Mouse (Mus musculus) lung, embryonic 14.5 days (tissue): ENCODE results near the gene Clasp1. TPM values are rescaled to one million over a fixed set of nuclear protein-coding genes. Genes with fewer than 3 reads are reported as not detected.

Source experiments
- ATAC-seq: fragments of 200-750 bp; cut with Nextera tagmentation; 2 replicates; pipeline ENCODE4 v1.8.0; 2017; ENCODE audit warnings: mild to moderate bottlenecking, moderate TSS enrichment, moderate library complexity; ENCODE audit not compliant: insufficient read depth
- DNase-seq: peaks from one replicate; pipeline ENCODE4 v3.0.0-alpha.2; 2015
- H3K27ac ChIP-seq: fragments of 300-500 bp; sonication (generic); 2 replicates; pipeline ENCODE4 v1.5.1; 2014; ENCODE audit warnings: low read depth, mild to moderate bottlenecking, moderate library complexity
- H3K27me3 ChIP-seq: fragments of 300-500 bp; sonication (generic); 2 replicates; pipeline ENCODE4 v1.6.1; 2014; ENCODE audit warnings: low read length, control low read depth; ENCODE audit not compliant: insufficient read depth
- H3K36me3 ChIP-seq: fragments of 300-500 bp; sonication (generic); 2 replicates; pipeline ENCODE4 v1.6.1; 2014; ENCODE audit warnings: control low read depth; ENCODE audit not compliant: insufficient read depth
- H3K4me1 ChIP-seq: fragments of 300-500 bp; sonication (generic); 2 replicates; pipeline ENCODE4 v1.6.1; 2014; ENCODE audit warnings: antibody characterized with exemption, control low read depth; ENCODE audit not compliant: insufficient read depth
- H3K4me2 ChIP-seq: fragments of 300-500 bp; sonication (generic); 2 replicates; pipeline ENCODE4 v1.6.1; 2014; ENCODE audit warnings: mild to moderate bottlenecking
- H3K4me3 ChIP-seq: fragments of 300-500 bp; sonication (generic); 2 replicates; pipeline ENCODE4 v1.5.1; 2014; ENCODE audit warnings: low read depth, low read length
- H3K9ac ChIP-seq: fragments of 300-500 bp; sonication (generic); 2 replicates; pipeline ENCODE4 v1.6.1; 2014
- H3K9me3 ChIP-seq: fragments of 300-500 bp; sonication (generic); 2 replicates; pipeline ENCODE4 v1.6.1; 2016; ENCODE audit warnings: low read depth, low read length, control low read depth
- CTCF ChIP-seq: IDR thresholded peaks from 2 replicates; pipeline ENCODE4 v1.5.1; 2016; ENCODE audit warnings: antibody characterized with exemption, low read depth
- WGBS: fragments of 180-500 bp; shearing (Covaris S2); extraction: QIAGEN DNeasy Blood & Tissue Kit; methylation state at CpG from one replicate; pipeline ENCODE4 v1.1.7; 2014; 5-methylcytosine and 5-hydroxymethylcytosine counted together
- polyA plus RNA-seq: library from polyadenylated mRNA; unstranded; fragments of >200 nt; fragmentation: Nextera tagmentation; extraction: Ambion mirVana; gene quantifications from 2 replicates; pipeline ENCODE4 v1.2.1, GENCODE M21; 2014

The Clasp1 gene
- polyA plus RNA-seq, 1 experiment from 2014 or later = 60.7 TPM

- no peak for TF ChIP-seq CTCF
- WGBS = 91% methylated on average over 8 of the region's 8 CpGs
Measured at GRCm38 (mm10) chr1:118419399-118419798, 30.5 kb downstream of the Clasp1 start.

GRCm38 (mm10) chr1:118421149-118421548 is 32.3 kb downstream of the Clasp1 start:
- H3K36me3 ChIP-seq = peaks cover 35% of the 10 kb centered on the region
- no peaks in the 10 kb centered on the region for H3K4me1 ChIP-seq
- no peak overlapping the region for H3K27ac ChIP-seq
- TF ChIP-seq CTCF = no peak
- H3K4me2 ChIP-seq = no peak overlapping the region
- H3K4me3 ChIP-seq = no peak overlapping the region
- H3K27me3 ChIP-seq = no peaks in the 10 kb centered on the region
- no peak for ATAC-seq
- no peak for DNase-seq
- WGBS = 67% methylated on average over 3 of the region's 3 CpGs
- H3K9me3 ChIP-seq = no peaks in the 10 kb centered on the region
- H3K9ac ChIP-seq = no peak overlapping the region

More at GRCm38 (mm10) chr1:118419399-118419798, 30.5 kb downstream of the Clasp1 start:
- DNase-seq (no peak), ATAC-seq (no peak)
- Histone ChIP-seq H3K36me3 (peaks cover 35% of the 10 kb centered on the region), H3K9ac (no peak overlapping the region), H3K27ac (no peak overlapping the region), H3K4me3 (no peak overlapping the region), H3K4me2 (no peak overlapping the region), H3K9me3 (no peaks in the 10 kb centered on the region), H3K27me3 (no peaks in the 10 kb centered on the region), H3K4me1 (no peaks in the 10 kb centered on the region)

- DNase-seq (no peak), ATAC-seq (no peak)
- Histone ChIP-seq H3K4me2 (no peak overlapping the region), H3K9me3 (no peaks in the 10 kb centered on the region), H3K27ac (no peak overlapping the region), H3K27me3 (no peaks in the 10 kb centered on the region), H3K9ac (no peak overlapping the region), H3K4me1 (no peaks in the 10 kb centered on the region), H3K4me3 (no peak overlapping the region), H3K36me3 (peaks cover 35% of the 10 kb centered on the region)
- 89% methylated on average over 6 of the region's 6 CpGs for WGBS
- TF ChIP-seq CTCF = no peak
Measured at GRCm38 (mm10) chr1:118422812-118423211, 34.0 kb downstream of the Clasp1 start.

GRCm38 (mm10) chr1:118425982-118426381 is 37.1 kb downstream of the Clasp1 start:
- no peak for ATAC-seq
- no peak overlapping the region for H3K27ac ChIP-seq

GRCm38 (mm10) chr1:118428354-118429084 is 39.7 kb downstream of the Clasp1 start:
- no peak for ATAC-seq
- H3K27ac ChIP-seq = no peak overlapping the region

More at GRCm38 (mm10) chr1:118425982-118426381, 37.1 kb downstream of the Clasp1 start:
- no peak for TF ChIP-seq CTCF
- Histone ChIP-seq H3K27me3 (no peaks in the 10 kb centered on the region), H3K4me2 (no peak overlapping the region), H3K36me3 (peaks cover 19% of the 10 kb centered on the region; the same call in 1 of the 2 replicates), H3K4me3 (no peak overlapping the region), H3K9me3 (no peaks in the 10 kb centered on the region), H3K9ac (no peak overlapping the region), H3K4me1 (no peaks in the 10 kb centered on the region)
- 83% methylated on average over 2 of the region's 2 CpGs for WGBS
- no peak for DNase-seq

GRCm38 (mm10) chr1:118431548-118431947 is 42.7 kb downstream of the Clasp1 start:
- DNase-seq = no peak
- H3K4me1 ChIP-seq = no peaks in the 10 kb centered on the region
- WGBS = 86% methylated on average over 4 of the region's 4 CpGs
- ATAC-seq = no peak
- H3K36me3 ChIP-seq = no peaks in the 10 kb centered on the region
- no peak for TF ChIP-seq CTCF
- H3K27me3 ChIP-seq = no peaks in the 10 kb centered on the region
- no peaks in the 10 kb centered on the region for H3K9me3 ChIP-seq
- H3K4me2 ChIP-seq = no peak overlapping the region
- no peak overlapping the region for H3K9ac ChIP-seq
- no peak overlapping the region for H3K4me3 ChIP-seq
- no peak overlapping the region for H3K27ac ChIP-seq

More at GRCm38 (mm10) chr1:118428354-118429084, 39.7 kb downstream of the Clasp1 start:
- Histone ChIP-seq H3K4me3 (no peak overlapping the region), H3K27me3 (no peaks in the 10 kb centered on the region), H3K36me3 (0 out of 2 replicates have a peak, but pooled peaks cover under 1% of the 10 kb centered on the region), H3K9me3 (no peaks in the 10 kb centered on the region), H3K9ac (no peak overlapping the region), H3K4me1 (no peaks in the 10 kb centered on the region), H3K4me2 (no peak overlapping the region)
- DNase-seq = no peak
- 77% methylated on average over 6 of the region's 6 CpGs for WGBS
- TF ChIP-seq CTCF = no peak

- DNase-seq = no peak
- ATAC-seq = no peak
Measured at GRCm38 (mm10) chr1:118435001-118435473, 46.2 kb downstream of the Clasp1 start.

More at GRCm38 (mm10) chr1:118435001-118435473, 46.2 kb downstream of the Clasp1 start:
- Histone ChIP-seq H3K36me3 (no peaks in the 10 kb centered on the region), H3K4me1 (no peaks in the 10 kb centered on the region), H3K4me3 (no peak overlapping the region), H3K9ac (no peak overlapping the region), H3K27me3 (no peaks in the 10 kb centered on the region), H3K9me3 (no peaks in the 10 kb centered on the region), H3K27ac (no peak overlapping the region), H3K4me2 (no peak overlapping the region)
- TF ChIP-seq CTCF = no peak
- 49% methylated on average over 10 of the region's 10 CpGs for WGBS
